Comparison of ENCODE assay signal across 8 mouse cellular contexts in genomic region chr9:21591831-21592702, GRCm38 (mm10). TPM values are rescaled to one million over a fixed set of nuclear protein-coding genes. Genes with fewer than 3 reads are reported as not detected.
A peak's percentile ranks its signal among the peaks of the same experiment; 100 is the strongest.
DNase-seq lines count a peak whose midpoint lies in the region; ATAC-seq and TF ChIP-seq lines count a peak whose summit lies in the region.

No protein-coding gene starts in this region.

- peaks cover 8% of the 10 kb centered on the region; the same call in 1 of the 2 replicates for H3K4me1 ChIP-seq in cerebellum, adult 2 months (ENCODE audit: control insufficient read depth, insufficient read depth, low read length)
- peaks cover 18% of the 10 kb centered on the region for H3K4me1 ChIP-seq in intestine, embryonic 15.5 days (replicated peaks)

- no peak for TF ChIP-seq POLR2A in cerebellum, adult 2 months (IDR thresholded peaks at IDR 0.05; ENCODE audit: borderline replicate concordance, insufficient read depth, low read length)
- TF ChIP-seq POLR2A in myocyte (IDR thresholded peaks at IDR 0.05; ENCODE audit: insufficient read length, low read depth) = no peak

- peak; percentile 79 for ATAC-seq in intestine, embryonic 15.5 days

- peak overlapping the region; percentile 77 for H3ac ChIP-seq in myocyte (ENCODE audit: control insufficient read depth, insufficient read length)

- peak overlapping the region; percentile 93 for H3K4me3 ChIP-seq in cerebellum, adult 2 months (replicated peaks; ENCODE audit: insufficient read depth, low read depth, low read length)
- H3K4me3 ChIP-seq in intestine, embryonic 15.5 days (replicated peaks) = peak overlapping the region; percentile 72
- peak overlapping the region; percentile 74 for H3K4me3 ChIP-seq in myocyte

- intact Hi-C loops in left cerebral cortex, postnatal 25 days (cut with DNase I) = loop anchor here (2.0 kb wide), 1 partner anchor 45 kb away; the partner anchor contains the start of gene Carm1

- peaks cover 23% of the 10 kb centered on the region for H3K79me2 ChIP-seq in myocyte (ENCODE audit: control insufficient read depth, insufficient read depth)

- peak overlapping the region; percentile 68 for H3K27ac ChIP-seq in cerebellum, adult 2 months (ENCODE audit: insufficient read depth, low read length)
- peak overlapping the region; percentile 52; the same call in 1 of the 2 replicates for H3K27ac ChIP-seq in intestine, embryonic 15.5 days

- TF ChIP-seq CTCF in cerebellum, adult 2 months (IDR thresholded peaks at IDR 0.05; ENCODE audit: borderline replicate concordance, insufficient read depth, low read depth, low read length) = no peak

- 9% methylated on average over 17 of the region's 17 CpGs for WGBS in cerebellum, adult 2 months
- WGBS in intestine, embryonic 15.5 days = 18% methylated on average over 17 of the region's 17 CpGs

- H3K9ac ChIP-seq in intestine, embryonic 15.5 days = peak overlapping the region; percentile 61

- DNase-seq in cerebellum, adult 2 months = peak in 1 of 2 experiments; percentile 41
- DNase-seq in cerebellum, adult 8-10 months = no peak
- DNase-seq in right cerebral cortex, postnatal 4 days = peak; percentile 13
- DNase-seq in right cerebral cortex, postnatal 10 days (ENCODE audit: low spot score in 2 of 2) = no peak
- no peak for DNase-seq in gastrocnemius, adult 8-10 months (ENCODE audit: low spot score in 2 of 2)
- no peak for DNase-seq in left cerebral cortex, postnatal 25 days (ENCODE audit: low spot score in 2 of 2)

- H3K4me2 ChIP-seq in intestine, embryonic 15.5 days (replicated peaks) = peak overlapping the region; percentile 81
- H3K4me2 ChIP-seq in myocyte (ENCODE audit: low read depth) = peak overlapping the region; percentile 91

- no peaks in the 10 kb centered on the region for H3K9me3 ChIP-seq in intestine, embryonic 15.5 days

- H3K36me3 ChIP-seq in intestine, embryonic 15.5 days = peaks cover 29% of the 10 kb centered on the region
- peaks cover 12% of the 10 kb centered on the region for H3K36me3 ChIP-seq in myocyte (ENCODE audit: control insufficient read depth, insufficient read depth)

- H3K27me3 ChIP-seq in cerebellum, adult 2 months (ENCODE audit: control insufficient read depth, insufficient read depth, low read length) = no peaks in the 10 kb centered on the region
- no peaks in the 10 kb centered on the region for H3K27me3 ChIP-seq in intestine, embryonic 15.5 days (replicated peaks)
- no peaks in the 10 kb centered on the region for H3K27me3 ChIP-seq in myocyte (ENCODE audit: control insufficient read depth, insufficient read depth, insufficient read length)

TF ChIP-seq in myocyte, 11 proteins besides CTCF, POLR2A, EP300 and RAD21:
- no peak for TF ChIP-seq CEBPB (IDR thresholded peaks at IDR 0.05; ENCODE audit: insufficient read depth, poor library complexity, severe bottlenecking)
- no peak for TF ChIP-seq TCF3 (IDR thresholded peaks at IDR 0.05; ENCODE audit: insufficient read length, low read depth)
- TF ChIP-seq MYOG (IDR thresholded peaks at IDR 0.05; ENCODE audit: control insufficient read depth in 1 of 3, insufficient read depth in 1 of 3, insufficient read length in 2 of 3, low read depth in 2 of 3) = no peak
- no peak for TF ChIP-seq USF1 (IDR thresholded peaks at IDR 0.05; ENCODE audit: low read depth)
- TF ChIP-seq MAX (IDR thresholded peaks at IDR 0.05; ENCODE audit: low read depth) = no peak
- TF ChIP-seq E2F4 (IDR thresholded peaks at IDR 0.05; ENCODE audit: insufficient read depth) = no peak
- TF ChIP-seq REST (IDR thresholded peaks at IDR 0.05; ENCODE audit: insufficient read depth, insufficient read length) = no peak
- TF ChIP-seq POLR2AphosphoS2 (IDR thresholded peaks at IDR 0.05; ENCODE audit: insufficient read length, low read depth) = peak; percentile 68
- TF ChIP-seq TCF12 (IDR thresholded peaks at IDR 0.05; ENCODE audit: insufficient read depth, poor library complexity, severe bottlenecking) = no peak

RNA-seq across cellular contexts. Expression of gene Timm29, which starts 0.5 kb away (rescaled TPM):
- polyA plus RNA-seq in cerebellum, adult 2 months (2012; rRNA removed) = 53.1 and 53.4 TPM in 2 replicates
- 27.3 and 29.3 TPM in 2 replicates for polyA plus RNA-seq in intestine, embryonic 15.5 days (2015; fragmentation: Nextera tagmentation; extraction: Ambion mirVana)
- polyA plus RNA-seq in myocyte (2012; fragmentation: generic; extraction: Trizol) = 26.3 TPM
- total RNA-seq in gastrocnemius, adult 8-10 months (2022) = 10 to 100 TPM; 48.2 to 52.3 (median 51.3) TPM
- 10 to 100 TPM; 45.5 to 48.2 TPM for total RNA-seq in left cerebral cortex, postnatal 25 days (2021)

RNA-seq across cellular contexts. Expression of gene Yipf2, which starts 0.6 kb away (rescaled TPM):
- 30.9 and 31.3 TPM in 2 replicates for polyA plus RNA-seq in cerebellum, adult 2 months (2012; rRNA removed)
- 25.2 and 34.3 TPM in 2 replicates for polyA plus RNA-seq in intestine, embryonic 15.5 days (2015; fragmentation: Nextera tagmentation; extraction: Ambion mirVana)
- 13.2 TPM for polyA plus RNA-seq in myocyte (2012; fragmentation: generic; extraction: Trizol)
- 1 to 10 TPM; 6.2 to 6.7 (median 6.5) TPM for total RNA-seq in gastrocnemius, adult 8-10 months (2022)
- 10 to 100 TPM; 18.1 to 19.4 TPM for total RNA-seq in left cerebral cortex, postnatal 25 days (2021)

RNA-seq across cellular contexts. Expression of gene Smarca4, which starts 23.9 kb away (rescaled TPM):
- 88.8 and 96.7 TPM in 2 replicates for polyA plus RNA-seq in cerebellum, adult 2 months (2012; rRNA removed)
- polyA plus RNA-seq in intestine, embryonic 15.5 days (2015; fragmentation: Nextera tagmentation; extraction: Ambion mirVana) = 67.0 and 68.6 TPM in 2 replicates
- 68.0 TPM for polyA plus RNA-seq in myocyte (2012; fragmentation: generic; extraction: Trizol)
- total RNA-seq in gastrocnemius, adult 8-10 months (2022) = 10 to 100 TPM; 37.3 to 40.9 (median 38.5) TPM
- total RNA-seq in left cerebral cortex, postnatal 25 days (2021) = 100 to 1,000 TPM; 117 to 118 TPM

RNA-seq across cellular contexts. Expression of gene Carm1, which starts 45.4 kb away (rescaled TPM):
- 51.0 and 57.1 TPM in 2 replicates for polyA plus RNA-seq in cerebellum, adult 2 months (2012; rRNA removed)
- 41.4 and 42.2 TPM in 2 replicates for polyA plus RNA-seq in intestine, embryonic 15.5 days (2015; fragmentation: Nextera tagmentation; extraction: Ambion mirVana)
- 48.1 TPM for polyA plus RNA-seq in myocyte (2012; fragmentation: generic; extraction: Trizol)
- 10 to 100 TPM; 52.5 to 65.9 (median 55.2) TPM for total RNA-seq in gastrocnemius, adult 8-10 months (2022)
- 10 to 100 TPM; 70.8 to 74.0 TPM for total RNA-seq in left cerebral cortex, postnatal 25 days (2021)
